In the genomic region with DNA sequence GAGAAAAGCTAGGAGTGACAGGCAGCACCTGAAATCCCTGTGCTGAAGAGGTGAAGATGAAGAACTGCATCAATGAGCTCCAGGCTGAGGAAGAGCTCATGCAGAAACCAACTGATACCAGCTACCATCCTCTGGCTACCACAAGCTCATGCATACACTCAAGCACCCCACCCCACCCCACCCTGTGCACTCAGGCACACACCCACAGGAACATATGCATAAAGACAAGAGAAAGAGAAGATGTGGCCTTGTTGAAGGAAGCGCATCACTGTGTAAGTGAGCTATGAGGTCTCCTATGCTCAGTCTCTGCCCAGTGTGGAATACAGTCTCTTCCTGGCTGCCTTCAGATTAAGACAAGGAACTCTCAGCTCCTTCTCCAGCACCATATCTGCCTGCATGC, we compare ENCODE assay signal across 35 mouse cellular contexts. TPM values are rescaled to one million over a fixed set of nuclear protein-coding genes. Genes with fewer than 3 reads are reported as not detected.
"Had no signal": no experiment of that assay in that cellular context is flagged by ENCODE, and none has a peak within 500 bp of the region (broad histone marks: within the 10 kb centered on the region; RNA-seq: fewer than 3 reads in every experiment).

No protein-coding gene starts in this region.

- H3K9ac ChIP-seq: heart, embryonic 12.5 days; hindbrain, embryonic 13.5 days; hindbrain, embryonic 15.5 days; kidney, embryonic 15.5 days; limb, embryonic 12.5 days; liver, embryonic 12.5 days; liver, embryonic 15.5 days had no signal

- H3K4me1 ChIP-seq: heart, embryonic 10.5 days; heart, embryonic 12.5 days; hindbrain, embryonic 13.5 days; hindbrain, embryonic 15.5 days; kidney, embryonic 15.5 days; limb, embryonic 10.5 days; limb, embryonic 12.5 days had no signal

- H3K27me3 ChIP-seq: heart, embryonic 12.5 days; hindbrain, embryonic 13.5 days; hindbrain, embryonic 15.5 days; kidney, embryonic 15.5 days; limb, embryonic 12.5 days; liver, embryonic 12.5 days; liver, embryonic 15.5 days had no signal

- H3K9me3 ChIP-seq: heart, embryonic 10.5 days; heart, embryonic 12.5 days; hindbrain, embryonic 13.5 days; hindbrain, embryonic 15.5 days; kidney, embryonic 15.5 days; limb, embryonic 10.5 days; limb, embryonic 12.5 days; liver, embryonic 12.5 days; liver, embryonic 15.5 days had no signal

- H3K27ac ChIP-seq: gastrocnemius, adult 2 months; heart, embryonic 10.5 days; hindbrain, embryonic 13.5 days; hindbrain, embryonic 15.5 days; hindbrain, postnatal 0 days; kidney, embryonic 15.5 days; kidney, postnatal 0 days; left cerebral cortex, adult 2 months; limb, embryonic 10.5 days; limb, embryonic 12.5 days; liver, embryonic 12.5 days; liver, embryonic 15.5 days had no signal

- H3K4me3 ChIP-seq: gastrocnemius, adult 2 months; heart, embryonic 10.5 days; heart, embryonic 12.5 days; hindbrain, embryonic 13.5 days; hindbrain, embryonic 15.5 days; kidney, embryonic 15.5 days; left cerebral cortex, adult 2 months; limb, embryonic 10.5 days; limb, embryonic 12.5 days; liver, embryonic 12.5 days; liver, embryonic 15.5 days had no signal

- DNase-seq: gastrocnemius, adult 2 months; gastrocnemius, postnatal 10 days; gastrocnemius, postnatal 25 days; heart, adult 18-20 months; heart, postnatal 10 days; heart, postnatal 36 days; kidney, adult 11 months; kidney, adult 2 months; kidney, adult 9 months; kidney, postnatal 14 days; kidney, postnatal 36 days; layer of hippocampus, adult 9-11 months; liver had no signal

RNA-seq across cellular contexts. Expression of gene Lat, which starts 18.8 kb away (rescaled TPM):
- total RNA-seq: gastrocnemius, adult 2 months had no signal

RNA-seq across cellular contexts. Expression of gene Cd19, which starts 26.5 kb away (rescaled TPM):
- total RNA-seq: gastrocnemius, adult 2 months; granulocyte monocyte progenitor cell, adult 5-6 weeks; hematopoietic stem cell, adult 5-6 weeks; layer of hippocampus, adult 18-20 months; layer of hippocampus, adult 8-10 months; layer of hippocampus, postnatal 25 days; left cerebral cortex, adult 2 months; left cerebral cortex, postnatal 14 days; left cerebral cortex, postnatal 36 days had no signal
- polyA plus RNA-seq: heart, embryonic 10.5 days; heart, embryonic 12.5 days; heart, embryonic 14.5 days; hindbrain, embryonic 11.5 days; hindbrain, embryonic 13.5 days; intestine, embryonic 14.5 days; limb, embryonic 10.5 days; limb, embryonic 12.5 days; liver, embryonic 12.5 days had no signal
